Mouse (Mus musculus) telencephalon, adult 2 months (tissue): ENCODE results near the gene Slc2a3.
"Not testable (repeated sequence)": the region's sequence is repeated elsewhere in the genome, so short reads cannot be mapped to it uniquely, and the experiment has no call there.

ENCODE experiments used
- DNase-seq: peaks from one replicate; pipeline ENCODE4 v3.0.0-alpha.2; 2011; ENCODE audit warnings: low read depth, low spot score

The Slc2a3 gene

DNA sequence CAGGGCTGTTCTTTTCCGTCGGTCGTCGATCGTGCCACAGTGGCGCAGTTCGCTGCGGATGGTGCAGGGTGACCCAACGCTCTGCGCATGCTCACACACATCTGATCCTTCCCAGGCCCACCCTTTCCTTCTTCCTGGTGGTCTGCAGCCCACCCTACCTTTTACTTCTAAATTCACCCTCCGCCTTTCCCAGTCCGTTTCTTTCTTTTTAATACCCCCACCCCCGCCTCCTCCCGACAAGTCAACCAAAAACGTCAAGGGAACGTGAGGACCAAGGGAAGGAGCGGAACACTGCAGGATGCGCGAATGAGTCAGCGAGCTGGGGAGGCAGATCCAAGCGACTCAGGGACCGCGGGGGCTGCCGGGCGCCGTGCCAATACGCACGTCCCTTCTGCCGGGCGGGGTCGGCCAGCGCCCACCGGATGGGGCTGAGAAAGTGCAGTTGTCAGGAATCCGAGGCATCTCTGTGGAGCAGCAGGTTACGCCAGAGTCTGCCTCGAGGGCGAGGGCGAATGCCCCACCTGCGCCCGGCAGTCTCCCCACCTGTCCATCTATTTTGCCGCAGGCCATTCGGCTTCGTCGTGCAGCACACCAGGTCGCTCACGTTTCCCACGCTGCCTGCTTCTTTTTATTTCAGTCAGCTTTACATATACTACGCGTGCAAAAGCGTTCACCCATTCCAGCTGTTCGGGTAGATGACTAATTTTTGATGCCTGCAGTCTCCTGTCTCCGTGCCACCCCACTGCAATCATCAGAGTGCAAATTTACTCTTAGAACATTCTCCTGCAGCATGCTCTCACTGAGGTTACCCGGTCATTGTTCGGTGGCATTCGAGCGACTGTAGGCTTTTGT is 36.8 kb downstream of the Slc2a3 start:
- DNase-seq, result peak; percentile 82

GRCm38 (mm10) chr6:122763844-122764445 is 37.5 kb downstream of the Slc2a3 start:
- no peak for DNase-seq

- DNase-seq, result no peak
Measured at GRCm38 (mm10) chr6:122762952-122763700, 38.3 kb downstream of the Slc2a3 start.

DNA sequence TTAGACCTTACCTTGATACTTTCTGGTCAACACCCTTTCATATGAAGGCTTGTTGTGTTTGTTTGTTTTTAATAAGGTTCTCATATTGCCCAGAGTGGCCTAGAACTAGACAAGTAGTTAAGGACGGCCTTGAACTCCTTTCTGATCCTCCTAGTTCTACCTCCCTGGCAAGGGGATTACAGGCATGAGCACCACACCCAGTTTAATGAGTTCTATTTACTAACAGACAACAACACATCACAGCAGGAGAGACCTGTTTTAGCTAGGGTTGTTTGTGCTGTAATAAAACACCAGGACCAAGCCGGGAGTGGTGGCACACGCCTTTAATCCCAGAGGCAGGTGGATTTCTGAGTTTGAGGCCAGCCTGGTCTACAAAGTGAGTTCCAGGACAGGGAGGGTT is 39.0 kb downstream of the Slc2a3 start:
- no peak for DNase-seq

DNA sequence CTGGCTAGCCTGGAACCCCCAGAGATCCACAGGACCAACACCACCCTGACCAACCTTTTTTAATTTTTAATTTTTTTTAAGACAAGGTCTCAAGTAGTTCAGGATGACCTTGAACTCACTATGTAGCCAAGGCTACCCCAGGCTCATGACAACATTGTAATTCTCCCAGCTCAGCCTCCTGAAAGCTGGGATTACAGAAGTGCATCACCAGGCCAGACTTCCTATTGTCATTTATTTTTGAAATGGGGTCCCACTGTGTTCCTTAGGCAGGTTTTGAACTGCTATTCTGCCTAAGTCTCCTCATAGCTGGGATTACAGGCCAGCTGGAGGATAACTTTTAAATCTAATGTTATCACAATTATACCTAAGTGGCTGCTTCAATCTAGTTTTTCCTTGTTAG is 39.5 kb downstream of the Slc2a3 start:
- DNase-seq, result no peak

- DNase-seq, result peak; percentile 95
Measured at GRCm38 (mm10) chr6:122761011-122761599, 40.3 kb downstream of the Slc2a3 start.

DNA sequence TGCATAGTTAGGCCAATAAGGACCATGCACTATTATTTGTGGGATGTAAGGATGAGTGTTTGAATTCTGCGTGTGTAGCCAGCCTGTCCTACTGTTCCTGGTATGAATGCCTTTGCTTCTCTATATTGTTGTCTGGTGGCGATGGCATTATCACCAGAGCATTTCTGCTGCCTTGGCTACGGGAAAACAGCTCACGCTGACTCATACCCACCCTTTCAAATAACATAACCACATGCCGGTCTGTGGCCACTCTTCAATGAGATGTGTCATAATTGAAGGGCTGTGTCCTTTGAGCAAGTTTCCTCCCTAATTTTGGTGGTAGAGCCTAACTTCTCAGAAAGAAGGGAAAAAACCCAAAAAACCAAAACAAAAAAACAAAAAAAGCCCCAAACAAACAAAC is 42.7 kb downstream of the Slc2a3 start:
- no peak for DNase-seq

DNA sequence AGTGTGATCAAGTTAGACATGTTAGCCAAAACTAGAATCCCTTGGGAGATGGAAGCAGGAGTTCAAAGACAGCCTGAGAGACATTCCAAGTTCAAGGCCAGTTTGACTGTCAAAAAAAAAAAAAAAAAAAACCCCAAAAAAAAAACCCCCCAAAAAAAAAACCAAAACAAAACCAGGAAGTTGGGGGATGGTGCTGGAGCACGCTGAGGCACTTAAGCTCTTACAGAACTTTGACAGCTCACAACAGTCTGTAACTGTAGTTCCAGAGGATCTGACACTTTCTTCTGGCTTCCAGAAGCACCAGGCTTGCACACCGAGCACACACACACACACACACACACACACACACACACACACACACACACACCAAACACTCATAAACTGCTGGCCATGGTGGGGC is 45.5 kb downstream of the Slc2a3 start:
- no peak for DNase-seq

DNA sequence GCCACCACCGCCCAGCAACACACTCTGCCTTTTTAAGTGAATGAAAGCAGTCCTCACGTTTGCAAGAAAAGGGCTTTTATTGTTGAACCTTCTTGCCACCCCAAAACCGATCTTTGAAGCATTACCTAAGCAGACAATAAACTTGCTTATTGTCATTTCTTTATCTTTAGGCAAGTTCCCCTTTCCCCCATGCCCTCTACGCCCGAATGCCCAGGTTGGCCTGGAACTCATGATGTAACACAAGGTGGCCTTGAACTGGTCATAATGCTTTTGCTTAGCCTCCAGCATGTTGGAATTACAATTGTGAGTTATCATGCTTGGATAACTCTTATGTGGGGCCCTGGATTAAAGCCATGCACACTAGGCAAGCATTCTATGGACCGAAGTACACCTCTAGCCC is 50.9 kb downstream of the Slc2a3 start:
- DNase-seq, result no peak

DNA sequence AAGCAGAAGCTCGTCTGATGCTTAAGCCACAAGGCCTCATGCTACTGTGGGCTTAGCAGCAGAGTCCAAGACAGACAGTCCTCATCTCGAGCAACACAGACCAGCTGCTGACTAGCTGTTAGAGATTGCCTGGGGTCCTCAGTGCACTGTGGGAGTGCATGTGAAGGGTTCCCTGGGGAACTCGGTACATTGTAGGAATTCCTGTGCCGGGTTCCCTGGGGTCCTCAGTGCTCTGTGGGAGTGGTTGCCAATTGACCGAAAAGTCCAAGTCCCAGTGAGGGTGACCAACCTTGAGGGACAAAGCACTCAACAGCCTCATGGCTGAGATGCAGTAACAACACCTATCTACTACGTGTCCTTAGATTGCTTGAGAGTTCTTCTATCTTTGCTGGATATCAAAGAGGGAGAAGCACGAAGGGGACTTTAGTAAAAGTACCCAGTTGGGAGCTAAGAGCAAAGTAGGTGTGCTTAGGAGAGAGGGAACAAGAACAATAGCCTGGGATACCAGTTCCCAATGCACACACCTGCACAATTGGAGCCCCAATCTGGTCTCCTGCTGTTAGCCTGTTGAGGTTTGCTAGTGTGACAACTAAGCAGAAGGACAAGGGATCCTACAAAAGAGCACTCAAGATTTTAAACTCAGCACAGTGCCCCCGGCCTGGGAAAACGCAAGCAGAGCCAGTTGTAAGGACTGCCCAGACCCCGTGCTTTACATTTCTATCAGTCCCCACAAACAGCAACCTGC is 56.8 kb downstream of the Slc2a3 start:
- DNase-seq, result no peak

- no peak for DNase-seq
Measured at GRCm38 (mm10) chr6:122743353-122743752, 58.1 kb downstream of the Slc2a3 start.

DNA sequence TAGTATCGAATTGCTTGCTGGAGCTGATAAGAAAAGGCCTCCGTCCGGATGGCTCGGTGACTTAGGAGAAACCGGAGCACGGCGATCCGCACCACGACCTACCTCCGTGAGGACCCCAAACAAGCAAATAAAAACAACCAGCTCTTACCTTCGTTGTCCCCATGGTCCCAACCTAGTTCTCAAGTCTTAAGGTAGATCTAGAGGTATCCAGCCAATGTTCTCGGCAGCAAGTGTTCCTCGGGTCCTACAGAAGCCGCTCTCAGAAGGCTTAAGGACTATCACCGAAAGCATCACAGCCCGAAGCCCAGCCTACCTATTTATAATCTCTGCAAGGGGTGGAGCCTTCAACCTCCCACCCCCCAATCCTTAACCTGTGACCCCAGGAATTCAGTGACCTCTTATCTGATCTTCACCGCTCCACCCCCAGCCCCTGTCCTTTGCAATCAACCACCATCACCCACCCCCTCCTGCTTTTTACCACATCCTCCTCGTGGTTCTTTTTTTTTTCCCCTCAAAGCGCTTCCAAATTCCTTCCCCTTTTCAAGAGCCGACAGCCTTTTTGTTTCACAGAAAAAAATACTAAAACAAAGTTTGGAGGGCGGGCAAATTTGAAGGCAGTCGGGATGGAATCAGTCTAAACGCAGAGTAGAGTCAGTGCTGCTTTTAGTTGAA is 59.1 kb downstream of the Slc2a3 start:
- DNase-seq, result peak; percentile 72

DNA sequence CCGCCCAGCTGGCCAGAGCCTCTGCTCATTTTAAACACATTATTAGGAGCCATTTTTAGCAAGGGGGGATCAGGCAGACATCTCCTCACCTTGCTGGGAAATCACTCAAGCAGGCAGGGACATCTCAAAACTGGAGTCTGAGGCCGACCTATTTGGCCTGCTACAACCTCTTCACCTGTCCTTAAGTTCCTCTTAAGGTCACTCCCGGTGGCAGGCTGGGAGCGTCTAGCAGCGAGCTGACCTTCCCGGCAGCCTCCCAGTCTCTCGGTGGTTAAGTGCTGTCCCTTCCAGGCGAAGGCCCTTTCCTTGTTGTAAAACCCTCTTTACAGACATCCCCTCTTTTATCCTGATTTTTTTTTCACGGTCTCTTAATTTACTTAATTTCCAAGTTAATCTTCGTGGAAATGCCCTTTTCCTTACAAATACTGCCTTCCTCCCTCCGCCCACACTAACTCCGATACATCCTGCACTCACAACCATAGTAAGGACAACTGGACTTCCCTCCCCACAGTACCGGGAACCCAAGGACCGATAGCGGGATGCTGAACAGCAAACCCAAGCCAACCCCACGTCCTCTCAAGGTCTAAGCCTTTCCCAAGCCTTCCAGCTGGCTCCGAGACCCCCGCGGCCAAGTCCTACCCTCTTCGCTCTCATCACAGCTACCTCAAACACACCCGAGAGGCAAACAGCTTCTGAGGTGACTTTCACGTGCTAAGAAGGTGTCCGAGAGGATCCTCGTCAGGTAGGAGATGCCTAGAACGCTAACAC is 59.8 kb downstream of the Slc2a3 start:
- DNase-seq, result no peak

GRCm38 (mm10) chr6:122739952-122740351 is 61.5 kb downstream of the Slc2a3 start:
- DNase-seq, result peak; percentile 64

- DNase-seq, result peak; percentile 36
Measured at GRCm38 (mm10) chr6:122719942-122720341, 81.5 kb downstream of the Slc2a3 start.

DNA sequence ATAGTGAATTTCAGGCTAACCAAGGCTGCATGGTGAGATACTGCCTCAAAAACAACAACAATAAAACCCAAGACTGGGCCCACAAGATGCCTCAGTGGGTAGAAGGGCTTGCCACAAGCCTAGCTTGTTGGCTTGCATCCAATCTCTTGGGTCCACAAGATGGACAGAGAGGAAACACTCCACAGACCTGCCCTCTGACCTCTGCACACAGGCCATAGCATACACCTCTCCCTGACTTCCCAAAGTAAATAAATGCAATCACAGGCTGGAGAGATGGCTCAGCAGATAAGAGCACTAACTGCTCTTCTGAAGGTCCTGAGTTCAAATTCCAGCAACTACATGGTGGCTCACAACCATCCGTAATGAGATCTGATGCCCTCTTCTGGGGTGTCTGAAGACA is 83.2 kb downstream of the Slc2a3 start:
- DNase-seq, result not testable (repeated sequence)

- no peak for DNase-seq
Measured at GRCm38 (mm10) chr6:122715886-122716285, 85.6 kb downstream of the Slc2a3 start.

DNA sequence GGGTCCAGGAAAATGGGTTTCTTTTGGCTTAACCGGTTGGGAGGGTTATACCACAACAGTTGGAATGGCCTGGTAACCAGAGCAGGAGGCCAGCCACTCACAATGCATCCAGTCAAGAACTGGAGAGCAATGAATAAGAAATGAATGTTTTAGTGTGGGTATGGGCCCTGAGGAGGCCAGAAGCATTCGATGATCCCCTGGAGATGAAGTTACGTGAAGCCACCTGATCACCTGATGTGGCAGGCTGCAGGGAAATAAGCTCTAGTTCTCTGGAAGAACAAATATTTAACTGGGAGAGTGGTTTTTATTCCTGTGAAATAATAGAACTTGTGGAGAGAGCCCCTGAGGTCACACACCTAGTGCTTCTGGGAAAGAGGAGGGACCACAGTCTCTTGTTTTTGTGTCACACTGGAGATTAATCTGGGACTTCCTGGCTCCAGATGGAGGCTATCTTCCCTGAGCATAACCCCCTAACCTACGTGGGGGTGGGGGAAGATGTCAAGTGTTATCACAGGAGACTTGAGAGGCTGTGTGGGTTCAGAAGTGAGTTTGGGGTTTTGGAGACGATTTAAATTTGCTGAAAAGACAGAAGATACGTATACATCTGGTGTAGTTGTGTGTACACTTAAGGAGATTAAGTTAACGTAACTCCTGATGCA is 86.6 kb downstream of the Slc2a3 start:
- no peak for DNase-seq

DNA sequence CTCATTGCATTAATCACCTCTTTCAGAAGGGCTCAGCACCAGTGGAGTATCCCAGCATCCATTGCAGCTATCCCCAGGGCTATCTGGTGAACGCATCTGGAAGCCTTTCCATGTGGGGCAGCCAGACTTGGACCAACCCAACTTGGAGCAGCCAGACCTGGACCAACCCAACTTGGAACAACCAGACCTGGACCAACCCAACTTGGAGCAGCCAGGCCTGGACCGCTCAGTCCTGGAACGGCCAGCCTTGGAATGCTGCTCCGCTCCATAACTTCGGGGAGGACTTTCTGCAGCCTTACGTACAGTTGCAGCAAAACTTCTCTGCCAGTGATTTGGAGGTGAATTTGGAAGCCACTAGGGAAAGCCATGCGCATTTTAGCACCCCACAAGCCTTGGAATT is 88.3 kb downstream of the Slc2a3 start:
- not testable (repeated sequence) for DNase-seq

- no peak for DNase-seq
Measured at GRCm38 (mm10) chr6:122711455-122711854, 90.0 kb downstream of the Slc2a3 start.
